In genomic region chr1:28332031-28332430, GRCm38 (mm10) we compare ENCODE assay signal across 16 mouse cellular contexts.
DNase-seq lines count a peak whose midpoint lies in the region; ATAC-seq and TF ChIP-seq lines count a peak whose summit lies in the region.
"Had no signal": no experiment of that assay in that cellular context is flagged by ENCODE, and none has a peak within 500 bp of the region (broad histone marks: within the 10 kb centered on the region; RNA-seq: fewer than 3 reads in every experiment).

No protein-coding gene starts in this region.

- no peak overlapping the region for H3K9ac ChIP-seq in hindbrain, embryonic 13.5 days
- H3K9ac ChIP-seq in hindbrain, embryonic 12.5 days, result no peak overlapping the region
- no peak overlapping the region for H3K9ac ChIP-seq in hindbrain, embryonic 14.5 days
- H3K9ac ChIP-seq: embryonic facial prominence, embryonic 13.5 days; heart, embryonic 13.5 days; limb, embryonic 12.5 days; liver, embryonic 14.5 days had no signal

- H3K9me3 ChIP-seq in hindbrain, embryonic 13.5 days, result no peaks in the 10 kb centered on the region
- no peaks in the 10 kb centered on the region for H3K9me3 ChIP-seq in hindbrain, embryonic 12.5 days (replicated peaks)
- H3K9me3 ChIP-seq in hindbrain, embryonic 14.5 days (ENCODE audit: control insufficient read depth, low read length), result no peaks in the 10 kb centered on the region
- H3K9me3 ChIP-seq: embryonic facial prominence, embryonic 13.5 days; heart, embryonic 13.5 days; limb, embryonic 12.5 days had no signal

- DNase-seq in brain, adult 2 months (ENCODE audit: low read depth, low spot score), result peak; percentile 89
- peak; percentile 43 to 89 for DNase-seq in cerebellum, adult 2 months
- peak; percentile 44 for DNase-seq in hindbrain, embryonic 14.5 days (ENCODE audit: low spot score)
- DNase-seq in thymus, postnatal 10 days (ENCODE audit: low spot score in 2 of 2), result no peak
- no peak for DNase-seq in yolk sac, embryonic 10.5 days (ENCODE audit: low spot score)
- DNase-seq: adrenal gland, postnatal 10 days; kidney, adult 8-10 months; lung, postnatal 10 days; right cerebral cortex, postnatal 25 days had no signal

- H3K27me3 ChIP-seq in hindbrain, embryonic 13.5 days, result no peaks in the 10 kb centered on the region
- H3K27me3 ChIP-seq in hindbrain, embryonic 12.5 days, result no peaks in the 10 kb centered on the region
- H3K27me3 ChIP-seq in cerebellum, adult 2 months (ENCODE audit: control insufficient read depth, insufficient read depth, low read length), result no peaks in the 10 kb centered on the region
- no peaks in the 10 kb centered on the region for H3K27me3 ChIP-seq in hindbrain, embryonic 14.5 days (ENCODE audit: control insufficient read depth, insufficient read depth, low read length)
- H3K27me3 ChIP-seq: embryonic facial prominence, embryonic 13.5 days; heart, embryonic 13.5 days; limb, embryonic 12.5 days had no signal

- peak; percentile 52; the same call in 1 of the 2 replicates for ATAC-seq in hindbrain, embryonic 13.5 days (ENCODE audit: low FRiP score)
- no peak for ATAC-seq in hindbrain, embryonic 12.5 days (ENCODE audit: low FRiP score)
- 0 out of 2 replicates have a peak, but pooled peaks have one; percentile 57 for ATAC-seq in hindbrain, embryonic 14.5 days (ENCODE audit: low FRiP score)

- H3K4me2 ChIP-seq in hindbrain, embryonic 13.5 days, result no peak overlapping the region
- H3K4me2 ChIP-seq in hindbrain, embryonic 12.5 days (replicated peaks), result no peak overlapping the region
- no peak overlapping the region for H3K4me2 ChIP-seq in hindbrain, embryonic 14.5 days (replicated peaks)
- H3K4me2 ChIP-seq: embryonic facial prominence, embryonic 13.5 days; heart, embryonic 13.5 days; limb, embryonic 12.5 days had no signal

- no peaks in the 10 kb centered on the region for H3K36me3 ChIP-seq in hindbrain, embryonic 13.5 days
- no peaks in the 10 kb centered on the region for H3K36me3 ChIP-seq in hindbrain, embryonic 12.5 days
- no peaks in the 10 kb centered on the region for H3K36me3 ChIP-seq in hindbrain, embryonic 14.5 days (replicated peaks; ENCODE audit: control insufficient read depth, insufficient read depth)
- H3K36me3 ChIP-seq: embryonic facial prominence, embryonic 13.5 days; heart, embryonic 13.5 days; limb, embryonic 12.5 days had no signal

- no peak for TF ChIP-seq CTCF in cerebellum, adult 2 months (IDR thresholded peaks at IDR 0.05; ENCODE audit: borderline replicate concordance, insufficient read depth, low read depth, low read length)

- H3K4me3 ChIP-seq in hindbrain, embryonic 13.5 days, result no peak overlapping the region
- H3K4me3 ChIP-seq in hindbrain, embryonic 12.5 days, result no peak overlapping the region
- H3K4me3 ChIP-seq in cerebellum, adult 2 months (replicated peaks; ENCODE audit: insufficient read depth, low read depth, low read length), result no peak overlapping the region
- no peak overlapping the region for H3K4me3 ChIP-seq in hindbrain, embryonic 14.5 days (replicated peaks; ENCODE audit: low read length)
- H3K4me3 ChIP-seq: embryonic facial prominence, embryonic 13.5 days; heart, embryonic 13.5 days; limb, embryonic 12.5 days; myocyte had no signal

- no peak for TF ChIP-seq POLR2A in cerebellum, adult 2 months (IDR thresholded peaks at IDR 0.05; ENCODE audit: borderline replicate concordance, insufficient read depth, low read length)

- no peak overlapping the region for H3K27ac ChIP-seq in hindbrain, embryonic 13.5 days
- no peak overlapping the region for H3K27ac ChIP-seq in hindbrain, embryonic 12.5 days
- H3K27ac ChIP-seq in cerebellum, adult 2 months (ENCODE audit: insufficient read depth, low read length), result no peak overlapping the region
- H3K27ac ChIP-seq in hindbrain, embryonic 14.5 days, result no peak overlapping the region
- H3K27ac ChIP-seq: embryonic facial prominence, embryonic 13.5 days; heart, embryonic 13.5 days; limb, embryonic 12.5 days; liver, embryonic 14.5 days had no signal

- H3K4me1 ChIP-seq in hindbrain, embryonic 13.5 days (replicated peaks), result no peaks in the 10 kb centered on the region
- H3K4me1 ChIP-seq in hindbrain, embryonic 12.5 days, result no peaks in the 10 kb centered on the region
- 0 out of 2 replicates have a peak, but pooled peaks cover 2% of the 10 kb centered on the region for H3K4me1 ChIP-seq in cerebellum, adult 2 months (ENCODE audit: control insufficient read depth, insufficient read depth, low read length)
- H3K4me1 ChIP-seq in hindbrain, embryonic 14.5 days (replicated peaks; ENCODE audit: control insufficient read depth, insufficient read depth, low read length), result no peaks in the 10 kb centered on the region
- H3K4me1 ChIP-seq: embryonic facial prominence, embryonic 13.5 days; heart, embryonic 13.5 days; limb, embryonic 12.5 days had no signal

Comparison
In these comparisons a context has a peak if more than half of its experiments do, and no peak if none do; other contexts are left out.
1. DNase-seq: peak in brain, adult 2 months (single experiment), cerebellum, adult 2 months (2 of 2) and hindbrain, embryonic 14.5 days (single experiment); none in thymus, postnatal 10 days (0 of 2) and yolk sac, embryonic 10.5 days (single experiment).